Mouse (Mus musculus) embryonic facial prominence, embryonic 11.5 days (tissue): ENCODE measurements around the gene Coq3. TPM values are rescaled to one million over a fixed set of nuclear protein-coding genes. Genes with fewer than 3 reads are reported as not detected.

Experiments used
- ATAC-seq: fragments of 200-750 bp; cut with Nextera tagmentation; replicated peaks from 2 replicates; pipeline ENCODE4 v1.8.0; 2017; ENCODE audit warnings: low read depth; ENCODE audit not compliant: insufficient number of reproducible peaks, low FRiP score, low TSS enrichment
- DNase-seq: peaks from one replicate; pipeline ENCODE4 v3.0.0-alpha.2; 2015; ENCODE audit warnings: low spot score
- H3K27ac ChIP-seq: fragments of 300-500 bp; sonication (generic); replicated peaks from 2 replicates; pipeline ENCODE4 v1.5.1; 2014; ENCODE audit warnings: mild to moderate bottlenecking, low read depth, low read length, control low read depth
- H3K27me3 ChIP-seq: fragments of 300-500 bp; sonication (generic); 2 replicates; pipeline ENCODE4 v1.6.1; 2014; ENCODE audit warnings: mild to moderate bottlenecking, low read length, moderate library complexity, mixed read lengths; ENCODE audit not compliant: control insufficient read depth, insufficient read depth
- H3K36me3 ChIP-seq: fragments of 300-500 bp; sonication (generic); replicated peaks from 2 replicates; pipeline ENCODE4 v1.6.1; 2014; ENCODE audit warnings: low read depth, mild to moderate bottlenecking, low read length, moderate library complexity, mixed read lengths; ENCODE audit not compliant: control insufficient read depth, insufficient read depth
- H3K4me1 ChIP-seq: fragments of 300-500 bp; sonication (generic); 2 replicates; pipeline ENCODE4 v1.6.1; 2014; ENCODE audit warnings: low read length, mixed read lengths; ENCODE audit not compliant: control insufficient read depth, insufficient read depth
- H3K4me2 ChIP-seq: fragments of 300-500 bp; sonication (generic); 2 replicates; pipeline ENCODE4 v1.6.1; 2014; ENCODE audit warnings: low read depth, mild to moderate bottlenecking, control low read depth, low read length, moderate library complexity
- H3K4me3 ChIP-seq: fragments of 300-500 bp; sonication (generic); 2 replicates; pipeline ENCODE4 v1.5.1; 2014; ENCODE audit warnings: low read depth, low read length, control low read depth
- H3K9ac ChIP-seq: fragments of 300-500 bp; sonication (generic); replicated peaks from 2 replicates; pipeline ENCODE4 v1.6.1; 2014; ENCODE audit warnings: mild to moderate bottlenecking, control low read depth, low read length
- H3K9me3 ChIP-seq: fragments of 300-500 bp; sonication (generic); replicated peaks from 2 replicates; pipeline ENCODE4 v1.6.1; 2016; ENCODE audit warnings: mild to moderate bottlenecking, low read length, inconsistent platforms, mixed read lengths; ENCODE audit not compliant: control insufficient read depth
- WGBS: fragments of 180-500 bp; shearing (Covaris S2); extraction: QIAGEN DNeasy Blood & Tissue Kit; methylation state at CpG from one replicate; pipeline ENCODE4 v1.1.7; 2014; 5-methylcytosine and 5-hydroxymethylcytosine counted together
- polyA plus RNA-seq: library from polyadenylated mRNA; unstranded; fragments of >200 nt; fragmentation: Nextera tagmentation; extraction: Ambion mirVana; gene quantifications from 2 replicates; pipeline ENCODE4 v1.2.1, GENCODE M21; 2014

The Coq3 gene
- polyA plus RNA-seq, 1 experiment from 2014 or later, result 16.5 TPM

DNA sequence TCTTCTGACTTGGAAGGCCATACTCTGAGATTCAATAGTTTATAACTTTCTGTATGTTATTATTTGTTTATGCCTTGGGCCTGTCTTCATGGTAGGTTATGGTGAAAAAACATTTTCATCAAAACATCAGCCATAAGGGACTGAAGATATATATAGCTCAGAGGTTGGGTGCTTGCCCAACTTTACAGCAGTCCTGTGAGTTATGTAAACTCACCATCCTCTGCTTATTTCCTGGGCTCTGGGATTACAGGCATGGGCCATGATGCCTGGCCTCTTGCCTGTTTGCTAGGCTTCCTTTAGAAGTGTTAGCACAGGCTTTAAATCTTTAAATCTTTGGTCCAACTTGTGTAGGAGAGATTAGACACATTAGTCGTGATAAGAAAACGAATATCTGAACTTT is 72.8 kb downstream of the Coq3 start:
- 68% methylated on average over 2 of the region's 2 CpGs for WGBS
- H3K9me3 ChIP-seq, result no peaks in the 10 kb centered on the region
- H3K27me3 ChIP-seq, result no peaks in the 10 kb centered on the region
- no peak overlapping the region for H3K4me2 ChIP-seq
- no peak overlapping the region for H3K4me3 ChIP-seq
- DNase-seq (no peak), ATAC-seq (no peak)
- H3K36me3 ChIP-seq, result no peaks in the 10 kb centered on the region; the same call in 1 of the 2 replicates
- no peak overlapping the region for H3K9ac ChIP-seq
- no peaks in the 10 kb centered on the region for H3K4me1 ChIP-seq
- no peak overlapping the region for H3K27ac ChIP-seq

GRCm38 (mm10) chr4:21957570-21958321 is 78.3 kb downstream of the Coq3 start:
- Histone ChIP-seq H3K4me2 (no peak overlapping the region), H3K9ac (no peak overlapping the region), H3K4me1 (no peaks in the 10 kb centered on the region), H3K36me3 (no peaks in the 10 kb centered on the region; the same call in 1 of the 2 replicates), H3K9me3 (no peaks in the 10 kb centered on the region), H3K27ac (no peak overlapping the region), H3K4me3 (no peak overlapping the region), H3K27me3 (no peaks in the 10 kb centered on the region)
- 60% methylated on average over 7 of the region's 7 CpGs for WGBS
- ATAC-seq (no peak), DNase-seq (peak; percentile 68)

Other genes starting within 250 kb of the Coq3 start
- gene Prdm13, start 193.7 kb upstream of the Coq3 start, polyA plus RNA-seq, result 0.29 and 0.53 TPM in 2 replicates
- gene Ccnc, start 152.0 kb upstream of the Coq3 start, polyA plus RNA-seq, result 61.3 and 67.5 TPM in 2 replicates
- 10.3 and 11.6 TPM in 2 replicates for gene Usp45, start 112.5 kb upstream of the Coq3 start, polyA plus RNA-seq
- gene Tstd3, start 112.5 kb upstream of the Coq3 start, polyA plus RNA-seq, result 18.6 and 19.4 TPM in 2 replicates
- 158 and 175 TPM in 2 replicates for gene Pnisr, start 32.1 kb upstream of the Coq3 start, polyA plus RNA-seq
- gene Faxc, start 51.7 kb downstream of the Coq3 start, polyA plus RNA-seq, result 15.3 and 15.7 TPM in 2 replicates